Mouse (Mus musculus) bone marrow, adult 2 months (tissue): ENCODE measurements at regions not wholly inside any gene's neighbourhood (a gene's known extent, or its start where the extent isn't known, plus 50 kb on each side); places are given as distances from the start of the nearest gene placed in this dataset.

Experiments used
- CTCF ChIP-seq: fragments of 200-500 bp; IDR thresholded peaks from 2 replicates; pipeline ENCODE4 v1.5.1; 2011; ENCODE audit warnings: low read length, control low read depth; ENCODE audit not compliant: control insufficient read depth, insufficient read depth
- POLR2A ChIP-seq: fragments of 200-500 bp; IDR thresholded peaks from 2 replicates; pipeline ENCODE4 v1.6.1; 2011; ENCODE audit warnings: low read depth, mild to moderate bottlenecking, control low read depth, low read length, borderline replicate concordance; ENCODE audit not compliant: control insufficient read depth

- no peak for TF ChIP-seq POLR2A
- TF ChIP-seq CTCF: no peak
Observed at GRCm38 (mm10) chr8:15532027-15532426, 486.1 kb upstream of the BB014433 start.
